Mouse (Mus musculus) heart, embryonic 12.5 days (tissue): ENCODE measurements at regions not wholly inside any gene's neighbourhood (a gene's known extent, or its start where the extent isn't known, plus 50 kb on each side); places are given as distances from the start of the nearest gene placed in this dataset.

Source experiments
- ATAC-seq: fragments of 200-750 bp; cut with Nextera tagmentation; 2 replicates; pipeline ENCODE4 v1.8.0; 2017; ENCODE audit warnings: moderate TSS enrichment, moderate library complexity; ENCODE audit not compliant: insufficient number of reproducible peaks, low FRiP score
- H3K27ac ChIP-seq: fragments of 300-500 bp; sonication (generic); 2 replicates; pipeline ENCODE4 v1.5.1; 2016; ENCODE audit warnings: mild to moderate bottlenecking, moderate library complexity; ENCODE audit not compliant: poor library complexity, severe bottlenecking
- H3K27me3 ChIP-seq: fragments of 300-500 bp; sonication (generic); replicated peaks from 2 replicates; pipeline ENCODE4 v1.6.1; 2016; ENCODE audit warnings: mild to moderate bottlenecking, moderate library complexity
- H3K36me3 ChIP-seq: fragments of 300-500 bp; sonication (generic); 2 replicates; pipeline ENCODE4 v1.6.1; 2016; ENCODE audit warnings: mild to moderate bottlenecking, moderate library complexity
- H3K4me1 ChIP-seq: fragments of 300-500 bp; sonication (generic); replicated peaks from 2 replicates; pipeline ENCODE4 v1.6.1; 2016; ENCODE audit warnings: mild to moderate bottlenecking
- H3K4me2 ChIP-seq: fragments of 300-500 bp; sonication (generic); 2 replicates; pipeline ENCODE4 v1.6.1; 2016; ENCODE audit warnings: mild to moderate bottlenecking, moderate library complexity
- H3K4me3 ChIP-seq: fragments of 300-500 bp; sonication (generic); 2 replicates; pipeline ENCODE4 v1.5.1; 2016; ENCODE audit warnings: mild to moderate bottlenecking
- H3K9ac ChIP-seq: fragments of 300-500 bp; sonication (generic); 2 replicates; pipeline ENCODE4 v1.6.1; 2016; ENCODE audit warnings: mild to moderate bottlenecking, moderate library complexity
- H3K9me3 ChIP-seq: fragments of 300-500 bp; sonication (generic); replicated peaks from 2 replicates; pipeline ENCODE4 v1.6.1; 2016; ENCODE audit warnings: mild to moderate bottlenecking, moderate library complexity
- WGBS: fragments of 180-500 bp; shearing (Covaris S2); methylation state at CpG from one replicate; pipeline ENCODE4 v1.1.7; 2016; 5-methylcytosine and 5-hydroxymethylcytosine counted together

- no peak for ATAC-seq
- no peaks in the 10 kb centered on the region for H3K4me1 ChIP-seq
- WGBS, result 79% methylated on average over 5 of the region's 5 CpGs
Observed at GRCm38 (mm10) chr6:31211616-31212015, 186.9 kb upstream of the Mkln1 start.

GRCm38 (mm10) chr6:31212080-31212479 lies 186.5 kb upstream of the Mkln1 start:
- WGBS, result 79% methylated on average over 7 of the region's 7 CpGs
- ATAC-seq, result no peak
- no peaks in the 10 kb centered on the region for H3K9me3 ChIP-seq
- H3K4me1 ChIP-seq, result peaks cover 3% of the 10 kb centered on the region
- H3K4me3 ChIP-seq, result no peak overlapping the region
- peaks cover 22% of the 10 kb centered on the region for H3K27me3 ChIP-seq
- H3K4me2 ChIP-seq, result no peak overlapping the region
- H3K36me3 ChIP-seq, result no peaks in the 10 kb centered on the region
- no peak overlapping the region for H3K27ac ChIP-seq
- H3K9ac ChIP-seq, result no peak overlapping the region

More at GRCm38 (mm10) chr6:31211616-31212015, 186.9 kb upstream of the Mkln1 start:
- Histone ChIP-seq H3K36me3 (no peaks in the 10 kb centered on the region), H3K27me3 (peaks cover 19% of the 10 kb centered on the region), H3K9me3 (no peaks in the 10 kb centered on the region), H3K9ac (no peak overlapping the region), H3K4me3 (no peak overlapping the region), H3K27ac (no peak overlapping the region), H3K4me2 (no peak overlapping the region)

GRCm38 (mm10) chr6:31212694-31213093 lies 185.8 kb upstream of the Mkln1 start:
- Histone ChIP-seq H3K9me3 (no peaks in the 10 kb centered on the region), H3K27me3 (peaks cover 24% of the 10 kb centered on the region), H3K4me1 (peaks cover 5% of the 10 kb centered on the region), H3K36me3 (no peaks in the 10 kb centered on the region), H3K4me3 (no peak overlapping the region), H3K9ac (no peak overlapping the region), H3K4me2 (no peak overlapping the region), H3K27ac (no peak overlapping the region)
- ATAC-seq, result no peak
- WGBS, result 84% methylated on average over 13 of the region's 13 CpGs

- H3K27ac ChIP-seq, result no peak overlapping the region
- H3K27me3 ChIP-seq, result peaks cover 27% of the 10 kb centered on the region
- H3K4me3 ChIP-seq, result no peak overlapping the region
- peaks cover 5% of the 10 kb centered on the region for H3K4me1 ChIP-seq
- H3K9me3 ChIP-seq, result no peaks in the 10 kb centered on the region
- WGBS, result 73% methylated on average over 4 of the region's 4 CpGs
- H3K9ac ChIP-seq, result no peak overlapping the region
- ATAC-seq, result no peak
- H3K4me2 ChIP-seq, result no peak overlapping the region
- H3K36me3 ChIP-seq, result no peaks in the 10 kb centered on the region
Observed at GRCm38 (mm10) chr6:31213161-31213560, 185.4 kb upstream of the Mkln1 start.

- Histone ChIP-seq H3K4me3 (peak overlapping the region; percentile 70), H3K9me3 (no peaks in the 10 kb centered on the region), H3K4me1 (peaks cover 10% of the 10 kb centered on the region), H3K27ac (no peak overlapping the region), H3K36me3 (no peaks in the 10 kb centered on the region), H3K9ac (peak overlapping the region; percentile 68; the same call in 1 of the 2 replicates), H3K27me3 (peaks cover 46% of the 10 kb centered on the region), H3K4me2 (peak overlapping the region; percentile 98)
- 79% methylated on average over 8 of the region's 8 CpGs for WGBS
- no peak for ATAC-seq
Observed at GRCm38 (mm10) chr6:31215661-31216060, 182.9 kb upstream of the Mkln1 start.

- Histone ChIP-seq H3K4me1 (peaks cover 10% of the 10 kb centered on the region), H3K27ac (no peak overlapping the region), H3K4me2 (peak overlapping the region; percentile 98), H3K9me3 (no peaks in the 10 kb centered on the region), H3K36me3 (no peaks in the 10 kb centered on the region), H3K4me3 (peak overlapping the region; percentile 70), H3K9ac (peak overlapping the region; percentile 68), H3K27me3 (peaks cover 51% of the 10 kb centered on the region)
- peak; percentile 70 for ATAC-seq
- under 1% methylated on average over 100 of the region's 100 CpGs for WGBS
Observed at GRCm38 (mm10) chr6:31216206-31217059, 182.1 kb upstream of the Mkln1 start.

- H3K4me2 ChIP-seq, result peak overlapping the region; percentile 98
- WGBS, result under 1% methylated on average over 20 of the region's 20 CpGs
- peaks cover 51% of the 10 kb centered on the region for H3K27me3 ChIP-seq
- ATAC-seq, result peak; percentile 24; the same call in 1 of the 2 replicates
- peak overlapping the region; percentile 70 for H3K4me3 ChIP-seq
- no peaks in the 10 kb centered on the region for H3K9me3 ChIP-seq
- H3K9ac ChIP-seq, result peak overlapping the region; percentile 65
- peaks cover 10% of the 10 kb centered on the region for H3K4me1 ChIP-seq
- H3K36me3 ChIP-seq, result no peaks in the 10 kb centered on the region
- no peak overlapping the region for H3K27ac ChIP-seq
Observed at GRCm38 (mm10) chr6:31217060-31217541, 181.4 kb upstream of the Mkln1 start.

- no peak for ATAC-seq
- Histone ChIP-seq H3K4me3 (peak overlapping the region; percentile 70), H3K9me3 (no peaks in the 10 kb centered on the region), H3K27me3 (peaks cover 56% of the 10 kb centered on the region), H3K36me3 (no peaks in the 10 kb centered on the region), H3K4me2 (peak overlapping the region; percentile 98), H3K9ac (peak overlapping the region; percentile 58), H3K27ac (no peak overlapping the region), H3K4me1 (peaks cover 10% of the 10 kb centered on the region)
- under 1% methylated on average over 25 of the region's 25 CpGs for WGBS
Observed at GRCm38 (mm10) chr6:31217641-31218138, 180.8 kb upstream of the Mkln1 start.

GRCm38 (mm10) chr6:31218139-31218750 lies 180.3 kb upstream of the Mkln1 start:
- Histone ChIP-seq H3K4me3 (peak overlapping the region; percentile 70), H3K36me3 (no peaks in the 10 kb centered on the region), H3K27ac (no peak overlapping the region), H3K9ac (peak overlapping the region; percentile 58), H3K9me3 (no peaks in the 10 kb centered on the region), H3K27me3 (peaks cover 56% of the 10 kb centered on the region), H3K4me2 (peak overlapping the region; percentile 98), H3K4me1 (peaks cover 10% of the 10 kb centered on the region)
- under 1% methylated on average over 40 of the region's 40 CpGs for WGBS
- no peak for ATAC-seq

GRCm38 (mm10) chr6:31218880-31219279 lies 179.7 kb upstream of the Mkln1 start:
- Histone ChIP-seq H3K4me1 (peaks cover 10% of the 10 kb centered on the region), H3K4me3 (peak overlapping the region; percentile 70), H3K9ac (0 out of 2 replicates have a peak overlapping the region, but pooled peaks have one; percentile 58), H3K9me3 (no peaks in the 10 kb centered on the region), H3K27ac (no peak overlapping the region), H3K36me3 (no peaks in the 10 kb centered on the region), H3K4me2 (peak overlapping the region; percentile 98), H3K27me3 (peaks cover 59% of the 10 kb centered on the region)
- no peak for ATAC-seq
- 35% methylated on average over 8 of the region's 8 CpGs for WGBS

GRCm38 (mm10) chr6:31219736-31220135 lies 178.8 kb upstream of the Mkln1 start:
- Histone ChIP-seq H3K9ac (peak overlapping the region; percentile 54), H3K36me3 (no peaks in the 10 kb centered on the region), H3K4me1 (peaks cover 10% of the 10 kb centered on the region), H3K27me3 (peaks cover 52% of the 10 kb centered on the region), H3K27ac (no peak overlapping the region), H3K4me2 (peak overlapping the region; percentile 83), H3K4me3 (peak overlapping the region; percentile 50), H3K9me3 (no peaks in the 10 kb centered on the region)
- 40% methylated on average over 3 of the region's 3 CpGs for WGBS
- no peak for ATAC-seq
